Mouse (Mus musculus): ENCODE measurements around the gene Cyp39a1. TPM values are rescaled to one million over a fixed set of nuclear protein-coding genes. Genes with fewer than 3 reads are reported as not detected.

Cyp39a1 gene
- polyA plus RNA-seq, 1 experiment from 2014 or later, result 26.1 TPM

DNA sequence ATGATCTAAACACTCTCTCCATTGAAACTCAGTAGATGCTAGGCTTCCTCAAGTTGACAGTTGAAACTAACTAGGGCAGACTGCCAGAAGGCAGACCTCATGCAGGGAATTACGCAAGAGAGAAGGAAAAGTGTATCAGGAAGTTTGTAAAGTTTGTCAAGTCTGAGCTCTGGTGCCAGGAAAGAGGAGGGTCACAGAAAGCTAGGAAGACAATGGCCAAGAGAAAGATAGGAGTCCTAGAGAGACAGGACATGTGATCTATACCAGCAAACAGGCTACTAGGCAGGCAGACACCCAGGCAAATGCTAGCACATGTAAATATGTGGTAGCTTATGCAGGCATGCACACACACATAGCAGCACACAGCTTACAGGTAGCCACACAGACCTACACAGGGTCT is 8.0 kb downstream of the Cyp39a1 start:
- ATAC-seq (peak; percentile 58), DNase-seq (ENCODE audit: low spot score) (peak; percentile 88)
- WGBS, result 0% methylated on average over 1 of the region's 1 CpGs
- Histone ChIP-seq H3K9me3 (ENCODE audit: low read length) (no peaks in the 10 kb centered on the region), H3K9ac (replicated peaks; ENCODE audit: low read depth) (no peak overlapping the region), H3K27ac (ENCODE audit: low read length) (0 out of 2 replicates have a peak overlapping the region, but pooled peaks have one; percentile 33), H3K27me3 (replicated peaks; ENCODE audit: insufficient read depth, low read length) (no peaks in the 10 kb centered on the region), H3K4me2 (replicated peaks; ENCODE audit: low read depth, low read length) (no peak overlapping the region), H3K4me1 (ENCODE audit: insufficient read depth, low read depth, low read length) (peaks cover 8% of the 10 kb centered on the region; the same call in 1 of the 2 replicates), H3K36me3 (ENCODE audit: insufficient read depth, low read length) (no peaks in the 10 kb centered on the region), H3K4me3 (ENCODE audit: low read depth, low read length) (no peak overlapping the region)
- TF ChIP-seq CTCF (IDR thresholded peaks at IDR 0.05) (no peak), EP300 (IDR thresholded peaks at IDR 0.05) (0 out of 2 replicates have a peak, but pooled peaks have one; percentile 21)

DNA sequence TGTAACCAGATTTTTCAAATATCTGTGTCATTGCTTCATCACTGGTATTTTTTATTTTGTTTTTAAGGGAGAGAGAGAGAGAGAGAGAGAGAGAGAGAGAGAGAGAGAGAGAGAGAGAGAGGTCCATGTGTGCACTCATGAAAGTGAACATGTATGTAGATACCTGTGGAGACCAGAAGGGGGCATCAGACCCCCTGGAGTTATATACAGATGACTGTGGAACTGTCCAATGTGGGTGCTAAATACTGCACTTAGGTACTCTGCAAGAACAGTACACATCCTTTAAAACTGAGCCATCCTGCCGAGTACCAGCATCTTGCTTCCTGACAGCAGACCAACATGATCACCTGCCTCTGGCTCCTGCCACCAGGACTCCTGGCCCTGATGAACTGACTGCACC is 9.0 kb downstream of the Cyp39a1 start:
- TF ChIP-seq EP300 (IDR thresholded peaks at IDR 0.05) (no peak), CTCF (IDR thresholded peaks at IDR 0.05) (peak; percentile 35)
- no peak overlapping the region for H3K27ac ChIP-seq (ENCODE audit: low read length)
- H3K4me1 ChIP-seq (ENCODE audit: insufficient read depth, low read depth, low read length), result peaks cover 8% of the 10 kb centered on the region; the same call in 1 of the 2 replicates
- H3K36me3 ChIP-seq (ENCODE audit: insufficient read depth, low read length), result no peaks in the 10 kb centered on the region
- H3K9ac ChIP-seq (replicated peaks; ENCODE audit: low read depth), result no peak overlapping the region
- DNase-seq (ENCODE audit: low spot score) (no peak), ATAC-seq (no peak)
- no peaks in the 10 kb centered on the region for H3K27me3 ChIP-seq (replicated peaks; ENCODE audit: insufficient read depth, low read length)
- WGBS, result 100% methylated on average over 1 of the region's 1 CpGs
- H3K9me3 ChIP-seq (ENCODE audit: low read length), result no peaks in the 10 kb centered on the region
- H3K4me2 ChIP-seq (replicated peaks; ENCODE audit: low read depth, low read length), result no peak overlapping the region
- no peak overlapping the region for H3K4me3 ChIP-seq (ENCODE audit: low read depth, low read length)

DNA sequence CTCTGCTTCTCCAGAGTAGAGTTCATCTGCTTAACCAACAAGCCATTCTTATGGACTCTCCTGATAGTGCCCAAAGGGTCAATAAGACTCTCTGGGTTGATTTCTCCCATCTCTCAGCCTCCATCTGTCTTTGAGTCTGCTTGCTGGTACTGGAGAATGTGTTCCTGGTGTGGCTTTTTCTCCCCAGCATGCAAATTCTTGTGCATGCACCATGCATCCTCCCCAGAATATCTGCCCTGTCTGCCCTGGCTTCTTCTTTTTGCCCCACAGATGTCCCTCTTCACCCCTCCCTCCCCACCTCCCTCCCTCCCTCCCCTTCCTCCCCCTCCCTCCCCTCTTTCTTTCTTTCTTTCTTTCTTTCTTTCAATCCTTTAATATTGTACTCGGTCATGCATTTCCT is 10.1 kb downstream of the Cyp39a1 start:
- no peak overlapping the region for H3K27ac ChIP-seq (ENCODE audit: low read length)
- 19% methylated on average over 1 of the region's 1 CpGs for WGBS
- no peak overlapping the region for H3K4me2 ChIP-seq (replicated peaks; ENCODE audit: low read depth, low read length)
- H3K36me3 ChIP-seq (ENCODE audit: insufficient read depth, low read length), result no peaks in the 10 kb centered on the region
- H3K4me3 ChIP-seq (ENCODE audit: low read depth, low read length), result no peak overlapping the region
- H3K9ac ChIP-seq (replicated peaks; ENCODE audit: low read depth), result no peak overlapping the region
- TF ChIP-seq CTCF (IDR thresholded peaks at IDR 0.05) (no peak), EP300 (IDR thresholded peaks at IDR 0.05) (no peak)
- no peaks in the 10 kb centered on the region for H3K27me3 ChIP-seq (replicated peaks; ENCODE audit: insufficient read depth, low read length)
- H3K9me3 ChIP-seq (ENCODE audit: low read length), result no peaks in the 10 kb centered on the region
- DNase-seq (ENCODE audit: low spot score) (no peak), ATAC-seq (no peak)
- H3K4me1 ChIP-seq (ENCODE audit: insufficient read depth, low read depth, low read length), result peaks cover 8% of the 10 kb centered on the region; the same call in 1 of the 2 replicates

DNA sequence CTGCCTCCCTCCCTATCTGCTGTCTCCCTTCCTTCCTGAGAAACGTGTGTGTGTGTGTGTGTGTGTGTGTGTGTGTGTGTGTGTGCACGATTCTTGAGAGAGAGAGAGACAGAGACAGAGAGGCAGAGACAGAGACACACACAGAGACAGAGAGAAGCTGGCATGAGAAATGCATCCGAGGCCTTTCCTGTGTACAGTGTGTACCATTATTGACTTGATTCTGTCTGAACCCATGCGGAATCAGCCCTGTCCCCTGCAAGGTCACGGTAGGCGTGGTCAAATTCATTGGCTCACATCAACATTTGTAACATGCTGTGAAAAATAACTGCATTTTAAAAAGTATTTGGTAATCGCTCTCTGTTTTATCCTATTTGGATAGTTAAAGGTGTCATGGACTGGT is 16.9 kb downstream of the Cyp39a1 start:
- Histone ChIP-seq H3K4me2 (replicated peaks; ENCODE audit: low read depth, low read length) (no peak overlapping the region), H3K9me3 (ENCODE audit: low read length) (no peaks in the 10 kb centered on the region), H3K27ac (ENCODE audit: low read length) (no peak overlapping the region), H3K4me1 (ENCODE audit: insufficient read depth, low read depth, low read length) (no peaks in the 10 kb centered on the region), H3K36me3 (ENCODE audit: insufficient read depth, low read length) (peaks cover 12% of the 10 kb centered on the region; the same call in 1 of the 2 replicates), H3K27me3 (replicated peaks; ENCODE audit: insufficient read depth, low read length) (no peaks in the 10 kb centered on the region), H3K9ac (replicated peaks; ENCODE audit: low read depth) (no peak overlapping the region), H3K4me3 (ENCODE audit: low read depth, low read length) (no peak overlapping the region)
- ATAC-seq (no peak), DNase-seq (ENCODE audit: low spot score) (no peak)
- WGBS, result 78% methylated on average over 6 of the region's 7 CpGs
- no peak for TF ChIP-seq CTCF (IDR thresholded peaks at IDR 0.05)
- no peak for TF ChIP-seq EP300 (IDR thresholded peaks at IDR 0.05)

DNA sequence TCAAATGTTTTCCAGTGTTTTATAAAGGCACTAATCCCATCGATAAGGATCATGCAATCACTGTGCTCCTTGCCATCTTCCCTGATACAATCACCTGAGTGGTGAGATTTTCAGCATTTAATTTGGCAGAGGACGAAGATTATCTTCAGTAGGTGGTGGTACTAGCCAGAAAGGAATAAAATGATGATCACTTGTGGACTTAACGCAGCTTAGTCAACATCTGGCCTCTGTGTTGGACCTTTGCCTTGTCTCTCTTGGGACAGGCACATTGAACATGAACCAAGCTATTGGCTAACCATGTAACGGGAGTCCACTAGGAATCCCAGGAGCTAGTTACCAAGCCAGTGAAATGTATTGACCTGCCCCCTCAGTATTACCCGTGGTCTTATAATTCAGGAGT is 17.4 kb downstream of the Cyp39a1 start:
- TF ChIP-seq CTCF (IDR thresholded peaks at IDR 0.05) (no peak), EP300 (IDR thresholded peaks at IDR 0.05) (no peak)
- Histone ChIP-seq H3K4me2 (replicated peaks; ENCODE audit: low read depth, low read length) (no peak overlapping the region), H3K9me3 (ENCODE audit: low read length) (no peaks in the 10 kb centered on the region), H3K4me3 (ENCODE audit: low read depth, low read length) (no peak overlapping the region), H3K36me3 (ENCODE audit: insufficient read depth, low read length) (peaks cover 12% of the 10 kb centered on the region; the same call in 1 of the 2 replicates), H3K9ac (replicated peaks; ENCODE audit: low read depth) (no peak overlapping the region), H3K27ac (ENCODE audit: low read length) (no peak overlapping the region), H3K27me3 (replicated peaks; ENCODE audit: insufficient read depth, low read length) (no peaks in the 10 kb centered on the region), H3K4me1 (ENCODE audit: insufficient read depth, low read depth, low read length) (no peaks in the 10 kb centered on the region)
- DNase-seq (ENCODE audit: low spot score) (no peak), ATAC-seq (no peak)
- WGBS, result 93% methylated on average over 5 of the region's 5 CpGs

DNA sequence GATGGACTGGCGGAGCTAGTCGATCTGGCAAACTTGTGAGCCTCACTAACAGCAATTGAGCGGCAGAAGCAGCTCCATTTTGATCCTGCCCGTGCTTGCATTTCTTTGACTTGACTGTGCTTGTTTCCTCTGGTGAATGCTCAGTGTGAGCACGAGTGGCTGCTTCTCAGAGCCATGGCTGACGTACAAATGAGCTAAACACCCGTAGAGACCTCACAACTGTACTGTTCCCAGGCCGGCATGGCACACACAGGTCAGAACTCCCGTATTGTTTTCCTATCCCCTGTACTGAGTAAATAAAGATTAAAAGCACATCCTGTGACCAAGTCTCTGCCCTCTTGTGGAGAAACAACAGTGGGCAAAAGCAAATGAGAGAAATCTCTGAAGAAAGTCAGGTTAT is 22.4 kb downstream of the Cyp39a1 start:
- ATAC-seq (no peak), DNase-seq (ENCODE audit: low spot score) (no peak)
- H3K4me3 ChIP-seq (ENCODE audit: low read depth, low read length), result no peak overlapping the region
- TF ChIP-seq EP300 (IDR thresholded peaks at IDR 0.05), result no peak
- TF ChIP-seq CTCF (IDR thresholded peaks at IDR 0.05), result no peak
- WGBS, result 71% methylated on average over 9 of the region's 9 CpGs
- H3K9ac ChIP-seq (replicated peaks; ENCODE audit: low read depth), result no peak overlapping the region
- H3K9me3 ChIP-seq (ENCODE audit: low read length), result no peaks in the 10 kb centered on the region
- no peak overlapping the region for H3K27ac ChIP-seq (ENCODE audit: low read length)
- no peaks in the 10 kb centered on the region for H3K27me3 ChIP-seq (replicated peaks; ENCODE audit: insufficient read depth, low read length)
- H3K4me1 ChIP-seq (ENCODE audit: insufficient read depth, low read depth, low read length), result no peaks in the 10 kb centered on the region
- H3K36me3 ChIP-seq (ENCODE audit: insufficient read depth, low read length), result peaks cover 12% of the 10 kb centered on the region; the same call in 1 of the 2 replicates
- H3K4me2 ChIP-seq (replicated peaks; ENCODE audit: low read depth, low read length), result no peak overlapping the region
